Mouse (Mus musculus) layer of hippocampus, adult 9-11 months (tissue): ENCODE data around the gene Hunk.
A peak's percentile ranks its signal among the peaks of the same experiment; 100 is the strongest.

Experiments
- DNase-seq: peaks from one replicate; pipeline ENCODE4 v3.0.0; 2022

Hunk gene

DNA sequence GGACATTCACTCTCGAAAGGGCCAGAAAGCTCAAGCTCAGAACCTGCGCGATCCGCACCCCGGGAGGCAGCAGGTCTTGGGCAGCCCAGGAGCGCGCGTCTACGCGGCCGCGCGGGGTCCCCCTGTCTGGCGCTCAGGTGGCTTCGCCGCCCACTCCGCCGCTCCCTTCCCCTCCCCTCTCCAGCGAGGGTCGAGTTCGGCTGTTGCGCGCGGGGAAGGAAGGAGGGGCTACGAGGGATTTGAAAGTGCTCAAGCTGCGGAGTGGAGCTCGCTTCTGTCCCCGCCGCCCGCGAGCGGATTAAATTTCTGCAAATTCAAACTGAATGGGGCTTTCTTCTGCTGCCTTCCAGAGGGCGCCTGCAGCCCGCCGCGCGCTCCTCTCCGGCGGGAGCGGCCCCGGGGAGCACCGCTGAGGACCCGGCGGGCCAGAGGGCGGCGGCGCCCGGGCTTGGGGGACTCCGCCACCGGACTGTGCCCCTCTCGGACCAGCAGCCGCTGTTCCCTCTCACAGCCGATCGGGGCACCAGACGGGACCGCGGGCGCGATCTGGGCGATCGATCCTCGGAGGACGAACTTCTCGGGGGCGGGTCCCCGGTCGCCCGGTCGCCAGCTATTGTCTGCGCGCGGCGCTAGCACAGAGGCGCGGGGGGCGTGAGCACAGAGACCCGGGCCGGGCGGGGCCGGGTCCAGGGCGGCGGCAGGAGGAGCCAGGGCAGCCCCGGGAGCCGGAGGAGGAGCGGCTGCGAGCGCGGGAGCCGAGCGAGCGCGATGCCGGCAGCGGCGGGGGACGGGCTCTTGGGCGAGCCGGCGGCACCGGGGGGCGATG, at the start of gene Hunk:
Gene Hunk, plus strand, starts transcription at position 326 of the 826 bp plus-strand sequence.
- peak; percentile 45 for DNase-seq

DNA sequence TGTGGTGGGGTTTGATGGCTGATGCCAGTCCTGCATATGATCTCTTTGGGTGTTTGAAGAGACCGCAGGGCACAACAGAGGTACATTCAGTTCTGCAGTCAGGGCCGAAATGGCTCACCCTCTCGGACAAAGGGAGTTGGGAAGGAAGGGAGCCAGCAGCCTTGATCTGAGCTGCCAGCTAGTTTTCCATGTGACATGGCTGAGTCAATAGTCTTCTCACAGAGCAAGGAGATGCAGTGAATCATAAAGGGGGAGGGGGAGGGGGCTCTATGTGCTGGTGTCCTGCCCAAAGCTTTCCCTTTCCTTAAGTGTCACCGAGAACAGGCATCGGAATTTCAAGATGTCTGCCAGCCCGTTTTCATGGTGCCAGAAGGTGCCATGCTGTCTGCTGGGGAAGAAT, 46.8 kb upstream of the Hunk start:
- peak; percentile 6 for DNase-seq

DNA sequence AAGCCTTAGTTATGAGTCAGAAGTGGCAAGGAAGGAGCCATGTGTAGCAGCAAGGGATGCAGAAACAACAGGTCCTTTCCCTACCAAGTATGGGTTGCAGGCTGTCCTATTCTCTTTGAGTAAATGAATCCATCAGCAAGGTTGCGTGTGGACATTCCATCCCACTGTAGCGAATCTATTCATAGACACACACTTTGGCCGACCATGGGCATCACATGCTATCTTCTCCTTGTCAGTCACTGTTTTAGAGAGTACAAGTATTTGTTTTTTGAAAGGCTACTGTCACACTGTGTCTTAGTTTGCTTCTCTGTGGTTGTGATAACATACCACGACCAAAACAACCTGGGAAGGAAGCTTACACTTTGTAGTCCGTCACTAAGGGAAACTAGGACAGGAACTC, 44.7 kb upstream of the Hunk start:
- no peak for DNase-seq

DNA sequence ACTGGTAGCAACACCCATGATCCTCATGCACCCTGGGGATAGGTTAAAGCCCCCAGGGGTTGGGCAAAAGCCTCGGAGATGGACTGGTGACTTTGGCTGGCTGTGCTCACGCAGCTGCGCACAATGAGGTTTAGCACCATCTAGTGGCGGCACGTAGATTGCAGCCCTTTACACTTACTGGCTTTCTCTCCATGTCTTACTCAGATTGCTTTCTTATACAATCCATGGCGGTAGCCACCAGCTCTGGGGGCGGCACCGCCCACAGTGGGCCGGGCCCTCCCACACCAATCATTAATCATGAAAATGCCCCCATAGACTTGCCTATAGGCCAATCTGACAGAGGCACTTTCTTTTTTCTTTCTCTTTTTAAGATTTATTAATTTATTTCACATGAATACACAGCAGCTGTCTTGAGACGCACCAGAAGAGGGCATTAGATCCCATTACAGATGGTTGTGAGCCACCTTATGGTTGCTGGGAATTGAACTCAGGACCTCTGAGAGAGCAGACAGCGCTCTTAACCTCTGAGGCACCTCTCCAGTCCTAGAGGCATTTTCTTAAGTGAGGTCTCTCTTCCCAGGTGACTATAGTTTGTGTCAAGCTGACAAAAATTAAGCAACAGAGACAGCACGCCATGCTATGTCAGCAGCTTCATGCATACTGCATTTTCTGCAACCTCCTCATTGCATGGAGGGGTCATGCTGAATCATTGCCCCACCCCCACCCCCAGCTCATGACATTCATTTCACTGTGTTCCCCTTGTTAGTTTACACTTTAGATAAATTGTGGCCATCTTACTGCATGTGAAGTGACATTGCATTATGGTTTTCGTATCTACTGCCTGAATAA, 35.9 kb upstream of the Hunk start:
- DNase-seq = peak; percentile 71

DNA sequence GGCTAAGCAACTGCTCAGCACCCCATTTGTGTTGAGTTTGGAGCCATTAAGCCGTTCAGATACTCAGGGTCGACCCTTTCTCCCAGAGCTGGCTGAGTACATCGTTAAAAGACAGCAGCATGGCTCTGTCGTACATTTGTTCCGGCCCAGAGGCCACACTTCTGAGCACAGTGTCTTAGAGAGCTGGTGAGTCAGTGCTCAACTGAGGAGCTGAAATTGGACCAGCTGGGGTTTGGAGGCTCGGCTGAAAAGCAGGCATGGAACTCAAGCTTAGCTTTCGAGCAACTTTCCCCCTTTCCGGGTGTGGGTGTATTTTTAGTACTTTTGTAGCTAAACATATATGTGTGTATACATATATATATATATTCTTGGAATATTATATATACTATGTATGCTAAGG, 34.1 kb upstream of the Hunk start:
- DNase-seq = no peak

DNA sequence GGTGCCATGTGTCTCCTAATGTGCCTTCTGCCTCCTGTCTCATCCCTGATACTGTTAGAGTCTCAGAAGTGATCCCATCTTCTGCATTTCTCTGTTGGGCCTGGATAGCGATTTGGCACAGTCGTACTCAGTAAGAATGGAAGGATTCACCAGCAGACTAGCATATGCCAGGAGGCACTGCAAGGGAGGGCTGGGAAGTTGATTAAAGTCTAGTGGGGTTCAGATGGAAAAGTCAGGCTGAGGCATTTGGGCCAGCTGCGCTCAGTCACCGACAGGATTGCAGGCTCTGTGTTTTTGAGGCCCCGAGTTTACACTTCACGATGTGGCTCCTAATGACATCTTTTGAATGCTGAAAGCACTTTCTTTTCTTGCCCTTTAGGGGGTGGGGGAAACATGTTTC, 33.1 kb upstream of the Hunk start:
- peak; percentile 69 for DNase-seq

DNA sequence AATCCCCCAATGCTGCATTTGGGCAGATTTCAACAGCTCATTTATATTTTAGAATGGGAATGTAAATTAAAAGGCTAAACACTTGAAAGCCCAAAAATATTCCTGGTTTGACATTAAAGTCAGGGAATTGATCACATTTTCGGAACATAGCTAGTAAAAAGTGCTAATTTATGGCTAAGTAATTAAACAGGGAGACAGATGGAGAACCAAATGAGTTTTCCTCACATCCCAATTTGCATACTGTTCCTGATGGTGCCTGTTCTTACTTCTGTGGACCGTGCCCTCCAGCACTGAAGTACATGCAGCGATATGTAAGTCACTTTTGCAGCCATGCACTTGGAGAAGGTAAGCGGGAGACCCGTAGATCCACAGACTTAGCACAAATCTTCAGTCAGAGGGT, 32.7 kb upstream of the Hunk start:
- peak; percentile 54 for DNase-seq

DNA sequence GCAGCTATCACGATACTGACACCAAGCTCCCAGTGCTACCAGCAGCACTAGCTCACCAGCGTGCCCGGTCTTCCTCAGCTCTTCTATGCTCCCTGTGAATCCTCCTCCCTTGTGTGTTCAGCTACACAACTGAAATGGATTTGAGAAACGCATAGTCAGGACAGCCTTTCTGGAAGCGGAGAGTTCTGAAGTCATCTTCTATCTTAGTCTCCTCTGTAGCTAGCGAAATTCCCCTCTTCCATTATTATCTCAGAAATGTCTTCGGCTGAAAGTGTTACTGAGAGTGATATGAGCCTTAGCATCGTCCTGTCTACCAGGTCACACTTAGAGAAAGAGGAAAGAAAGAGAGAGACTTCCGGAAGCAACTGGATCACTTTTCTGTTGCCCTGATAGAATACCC, 26.5 kb upstream of the Hunk start:
- DNase-seq = no peak

DNA sequence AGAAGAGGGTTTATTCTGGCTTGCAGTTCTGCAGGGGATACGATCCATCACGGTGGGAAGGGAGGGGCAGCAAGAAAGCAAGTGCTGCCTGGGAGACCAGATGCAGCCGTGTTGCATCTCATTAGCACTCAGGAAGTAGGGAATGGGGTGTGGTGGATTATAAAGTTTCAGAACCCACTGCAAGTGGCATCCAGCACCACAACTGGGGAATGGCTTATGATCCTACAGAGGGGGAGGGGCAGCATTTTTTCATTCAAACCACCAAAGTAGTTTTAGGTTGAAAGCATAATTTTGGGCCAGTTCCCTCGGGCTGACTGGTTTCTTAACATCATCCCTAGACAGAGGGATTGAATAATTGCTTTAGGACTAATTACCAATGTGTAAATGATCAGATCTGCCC, 26.1 kb upstream of the Hunk start:
- DNase-seq = no peak

DNA sequence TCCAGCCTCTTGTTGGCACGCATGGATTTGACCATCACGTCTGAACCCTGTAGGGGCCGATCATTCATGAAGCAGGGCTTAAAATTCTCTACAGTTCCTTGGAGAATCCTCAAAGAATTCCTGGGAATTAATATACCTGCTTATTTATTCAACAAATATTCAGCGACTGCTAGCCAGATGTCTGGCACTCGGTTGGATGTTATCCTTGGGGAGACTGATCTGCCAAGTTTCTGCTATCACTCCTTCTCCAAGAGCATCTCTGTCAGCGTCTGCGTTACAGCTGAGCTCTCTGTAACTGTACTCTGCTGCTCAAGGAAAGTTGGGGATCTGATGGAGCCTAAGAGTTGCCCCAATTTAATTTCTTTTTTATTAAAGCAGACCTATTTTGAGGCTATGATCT, 25.5 kb upstream of the Hunk start:
- no peak for DNase-seq

DNA sequence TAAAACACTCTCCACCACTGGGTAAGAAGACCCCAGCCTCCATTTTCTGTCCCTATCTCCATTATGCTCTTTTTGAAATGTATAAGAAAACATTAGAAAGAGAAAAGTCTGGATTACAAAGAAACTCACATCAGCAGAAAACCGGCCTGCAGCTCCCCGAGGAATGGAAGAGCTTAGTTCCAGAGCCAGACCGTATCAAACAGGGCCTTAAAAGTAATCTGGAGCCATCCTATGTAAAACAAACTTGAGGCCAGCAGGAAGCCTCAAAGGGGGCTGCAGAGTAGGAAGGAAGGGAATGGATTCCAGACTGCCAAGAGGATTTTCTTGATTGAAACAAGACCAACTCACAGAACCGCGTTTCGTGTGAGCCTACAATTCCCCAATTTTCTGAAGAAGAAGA, 22.9 kb upstream of the Hunk start:
- no peak for DNase-seq

DNA sequence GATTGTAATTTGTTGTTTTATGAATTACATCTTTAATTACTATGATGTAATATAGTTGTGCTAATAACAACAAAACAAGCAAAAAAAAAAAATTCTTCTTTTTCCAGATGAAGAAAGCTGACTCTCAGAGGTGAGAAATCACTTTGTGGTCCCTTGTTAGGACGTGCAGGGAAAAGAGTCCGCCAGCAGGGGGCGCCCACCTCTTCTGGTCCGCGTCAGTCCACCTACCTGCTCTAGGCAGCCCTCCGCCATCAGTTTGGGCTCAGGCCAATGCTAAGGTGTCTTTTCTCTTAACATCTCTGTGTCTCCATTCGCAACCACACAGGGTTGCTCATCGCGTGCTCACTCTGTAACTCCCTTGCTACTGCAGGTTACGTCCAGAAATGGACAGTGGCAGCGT, 5.9 kb upstream of the Hunk start:
- DNase-seq = peak; percentile 51

DNA sequence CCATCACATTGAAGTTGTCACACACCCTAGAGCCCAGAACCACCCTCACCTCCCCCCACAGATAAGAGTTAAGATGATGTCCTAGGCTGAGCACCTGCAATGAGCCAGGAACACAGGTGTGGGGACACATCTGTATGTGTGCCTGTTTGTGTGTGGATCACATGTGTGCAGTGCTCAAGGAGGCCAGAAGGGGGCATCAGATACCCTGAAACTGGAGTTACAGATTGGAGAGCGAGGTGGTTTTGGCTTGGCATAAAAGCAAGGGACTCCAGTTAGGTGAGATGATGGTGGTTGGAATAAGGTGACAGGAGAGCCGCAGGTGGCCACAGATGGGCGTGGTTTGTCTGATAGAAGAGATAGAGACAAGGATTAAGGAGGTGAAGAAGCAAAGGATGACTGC, 4.2 kb upstream of the Hunk start:
- DNase-seq = no peak

DNA sequence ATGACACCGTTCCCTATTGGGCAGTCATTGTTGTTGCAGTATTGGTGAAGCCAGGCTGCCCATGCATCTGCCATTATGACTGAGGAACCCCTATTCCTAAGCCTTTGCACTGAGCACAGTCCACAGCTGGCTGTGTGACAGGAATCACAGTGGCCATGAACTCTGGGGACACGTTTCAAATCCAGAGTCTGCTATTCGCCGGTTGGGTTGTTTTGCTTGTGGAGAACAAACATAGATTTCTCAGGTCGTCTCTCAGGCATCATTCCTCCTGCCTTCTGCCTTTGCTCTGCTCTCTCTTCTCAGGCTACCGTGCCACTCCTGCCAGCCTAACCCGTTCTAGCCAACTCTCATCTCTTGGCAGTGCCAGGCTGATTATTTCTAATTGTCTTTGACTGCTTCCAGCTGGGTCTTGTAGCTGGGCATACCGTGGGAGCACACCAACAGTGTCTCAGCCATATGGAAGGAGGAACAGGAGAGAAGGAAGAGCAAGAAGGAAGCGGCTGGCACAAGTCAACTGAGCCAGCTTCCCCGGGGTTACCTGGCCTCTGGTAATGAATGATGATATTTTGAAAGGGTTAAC, 3.0 kb upstream of the Hunk start:
- no peak for DNase-seq

DNA sequence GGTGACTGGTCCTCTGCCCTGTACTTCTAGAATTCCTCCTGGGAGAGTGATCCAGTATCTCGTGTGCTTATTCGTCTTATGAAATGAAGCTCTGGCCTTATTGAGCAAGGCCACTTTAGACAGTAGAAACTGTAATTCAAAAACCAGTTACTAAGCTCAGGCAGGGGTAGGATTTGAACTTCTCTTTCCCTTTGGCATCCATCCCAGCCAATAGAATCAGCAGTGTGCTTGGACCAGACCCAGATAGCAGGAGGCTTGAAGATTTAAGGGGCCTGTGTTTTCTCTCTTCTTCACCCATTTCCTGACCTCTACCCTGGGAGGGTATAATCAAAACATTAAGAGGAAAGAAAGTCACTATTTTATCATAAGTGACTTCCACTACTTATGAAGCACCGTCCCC, 1.8 kb upstream of the Hunk start:
- DNase-seq = no peak

DNA sequence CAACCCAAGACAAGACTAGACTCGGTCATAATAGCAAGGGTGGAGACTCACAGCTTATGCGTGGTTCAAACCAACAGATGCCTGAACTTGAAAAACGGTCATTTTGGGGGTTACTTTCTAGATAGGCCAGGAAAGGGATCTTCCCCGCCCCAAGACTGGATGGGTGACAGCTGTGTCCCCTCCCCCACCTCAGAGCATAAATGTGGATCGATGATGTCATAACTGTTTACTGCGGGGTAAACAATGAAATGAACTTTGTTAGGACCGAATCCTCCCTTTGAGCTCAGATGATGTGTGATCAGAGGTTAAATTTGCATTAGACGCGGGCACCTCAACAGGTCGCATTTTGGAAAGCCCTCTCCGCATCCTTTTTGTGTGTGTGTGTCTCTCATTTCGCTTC, 967 bp upstream of the Hunk start:
- no peak for DNase-seq

DNA sequence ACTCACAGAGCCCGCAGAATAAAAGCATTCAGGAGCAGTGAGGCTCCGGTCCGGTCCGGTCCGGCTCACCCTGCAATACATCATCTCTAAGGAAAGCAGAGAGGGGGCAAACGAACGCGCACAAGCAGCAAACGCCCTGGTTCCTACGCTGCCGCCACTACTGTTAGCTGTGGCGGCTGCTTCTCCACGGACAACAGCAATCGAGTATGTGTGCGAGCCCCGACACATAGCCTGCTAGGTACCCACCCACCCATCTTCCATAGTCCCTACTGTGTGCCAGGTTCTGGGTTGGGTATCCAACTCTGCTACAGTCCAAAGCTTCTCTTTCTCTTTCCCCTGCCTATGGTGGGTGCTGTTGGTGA, 506 bp upstream of the Hunk start:
- DNase-seq = no peak

DNA sequence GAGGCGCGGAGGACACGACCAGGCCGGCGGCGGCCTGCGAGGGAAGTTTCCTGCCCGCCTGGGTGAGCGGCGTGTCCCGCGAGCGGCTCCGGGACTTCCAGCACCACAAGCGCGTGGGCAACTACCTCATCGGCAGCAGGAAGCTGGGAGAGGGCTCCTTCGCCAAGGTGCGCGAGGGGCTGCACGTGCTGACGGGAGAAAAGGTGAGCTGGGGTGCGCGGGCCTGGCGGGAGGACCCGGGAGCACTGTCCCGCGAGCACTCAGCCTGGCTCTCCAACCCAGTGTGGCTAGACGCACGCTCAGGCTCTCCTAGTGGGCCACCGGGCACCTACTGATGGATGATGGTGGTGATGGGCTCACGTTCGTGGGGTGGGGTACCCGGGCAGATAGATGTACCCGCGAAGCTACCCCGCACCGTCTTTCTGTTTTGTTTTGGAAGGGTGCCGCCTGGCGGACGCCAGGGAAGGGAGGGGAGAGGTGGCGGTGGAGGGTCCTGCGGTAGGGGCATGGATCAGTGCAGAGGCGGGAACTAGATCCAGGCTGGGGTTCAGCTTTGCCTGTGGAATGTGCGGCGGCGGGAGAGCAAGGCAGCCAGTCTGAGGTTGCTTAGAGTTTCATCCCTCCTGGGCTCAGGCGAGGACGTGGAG, 824 bp downstream of the Hunk start:
- no peak for DNase-seq

DNA sequence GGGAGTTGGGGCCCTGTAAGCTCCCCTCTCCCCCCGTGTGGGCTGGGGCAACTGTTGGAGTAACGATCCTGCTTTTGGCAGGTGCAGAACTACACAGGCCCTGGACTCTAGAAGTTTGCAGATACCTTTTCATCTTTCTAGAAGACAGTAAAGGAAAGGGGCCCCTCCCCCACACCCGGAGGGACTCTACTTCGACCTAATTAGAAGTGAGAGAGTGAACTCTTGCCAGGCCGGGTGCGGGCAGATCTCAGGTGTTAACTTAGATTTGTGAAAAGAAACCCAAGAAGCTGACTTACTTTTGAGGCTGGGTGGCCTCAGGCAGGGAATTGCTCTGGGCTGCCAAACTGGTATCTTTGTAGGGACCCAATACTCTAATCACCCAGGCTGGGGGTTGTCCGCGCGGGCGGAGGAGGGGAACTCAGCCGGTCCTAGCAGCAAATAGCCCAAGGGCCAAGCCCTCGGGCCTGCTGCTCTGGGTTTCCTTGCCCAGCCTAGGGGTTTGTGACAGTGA, 1.4 kb downstream of the Hunk start:
- DNase-seq = no peak

DNA sequence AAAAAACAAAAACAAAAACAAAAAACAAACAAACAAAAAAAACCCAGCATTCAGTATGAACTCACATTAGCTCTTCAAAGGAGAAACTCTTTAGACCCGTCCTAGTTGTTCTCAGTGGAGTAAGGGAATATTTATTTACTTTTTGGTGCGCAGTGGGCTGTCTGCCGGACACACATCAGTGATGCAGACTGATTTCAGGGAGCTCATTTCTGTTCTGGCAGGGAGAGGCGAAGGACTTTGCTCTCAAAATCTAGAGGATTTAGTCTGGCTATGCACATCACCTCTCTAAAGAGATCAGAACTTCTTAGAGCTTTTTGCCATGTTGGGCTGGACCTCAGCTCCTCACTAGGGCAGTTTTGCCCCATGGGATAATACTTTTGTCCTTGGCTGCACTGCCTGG, 2.1 kb downstream of the Hunk start:
- no peak for DNase-seq

DNA sequence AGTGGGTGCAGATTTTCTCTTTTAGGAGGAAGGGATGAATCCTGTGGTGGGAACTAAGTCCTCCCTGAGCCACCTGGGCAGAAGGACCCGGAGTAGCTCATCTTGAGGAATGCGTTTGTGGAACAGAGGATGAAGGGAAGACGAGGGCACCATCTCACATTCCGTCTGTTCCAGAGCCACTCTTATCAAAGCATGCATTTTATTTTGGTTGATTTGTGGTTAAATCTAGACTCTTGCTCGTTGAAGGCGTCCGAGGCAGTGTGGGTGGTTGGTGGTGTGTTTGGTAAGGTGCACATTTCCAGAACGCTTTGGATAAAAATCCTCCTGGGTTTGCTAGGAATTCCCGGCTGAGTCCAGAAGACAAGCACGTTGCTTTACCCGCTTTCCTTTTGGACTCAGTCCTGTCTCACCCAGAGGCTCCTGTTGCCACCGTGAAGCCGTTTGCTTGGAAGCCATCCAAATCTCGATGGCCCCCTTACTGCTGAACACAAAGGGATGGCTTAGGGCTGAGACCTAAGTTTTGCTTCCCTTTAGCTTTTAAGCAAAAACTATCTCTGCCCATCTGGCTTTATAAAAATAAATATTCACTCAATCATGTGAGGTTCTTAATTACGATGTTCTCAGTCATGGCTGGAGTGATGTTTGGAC, 3.4 kb downstream of the Hunk start:
- no peak for DNase-seq

DNA sequence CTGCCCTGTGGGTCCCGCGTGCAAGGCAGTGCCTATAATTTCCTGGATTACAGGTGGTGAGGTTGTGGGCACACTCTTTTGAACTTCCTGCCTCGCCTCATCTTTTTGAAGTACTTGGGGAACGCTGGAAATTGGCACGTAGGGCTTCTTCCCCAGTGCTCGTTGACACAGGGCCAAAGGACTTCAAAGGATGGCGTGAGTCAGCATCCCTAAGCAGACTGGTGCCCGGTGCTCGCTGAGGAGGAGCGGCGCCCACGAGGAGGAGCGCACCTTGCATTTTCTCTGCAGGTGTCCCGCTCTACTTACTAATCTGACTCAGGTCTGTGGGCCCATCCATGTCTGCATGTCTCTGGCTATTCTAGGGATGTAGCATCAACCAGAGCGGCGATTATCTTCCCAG, 4.9 kb downstream of the Hunk start:
- DNase-seq = no peak

DNA sequence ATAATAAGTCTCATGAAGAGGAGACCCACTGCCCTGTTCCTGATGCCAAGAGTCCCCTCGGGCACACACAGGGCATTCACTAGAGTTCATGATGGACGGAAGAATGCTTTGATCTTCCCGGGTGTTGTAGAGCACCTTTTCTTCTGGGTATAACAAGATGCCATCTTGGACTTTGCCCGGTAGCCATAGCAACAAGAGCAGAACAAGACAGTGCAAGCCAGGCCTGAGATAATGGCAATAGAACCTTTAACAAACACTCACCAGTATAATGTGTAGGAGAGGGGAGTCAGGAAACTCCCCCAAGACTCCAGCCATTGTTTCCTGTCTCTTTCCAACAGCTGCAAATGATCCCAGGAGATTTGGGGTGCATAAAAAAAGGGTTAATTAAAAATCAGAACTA, 8.9 kb downstream of the Hunk start:
- no peak for DNase-seq
